Mouse (Mus musculus): ENCODE results near the gene Mx1. TPM values are rescaled to one million over a fixed set of nuclear protein-coding genes. Genes with fewer than 3 reads are reported as not detected.

Gene Mx1
- 0.35 and 0.80 TPM in 2 replicates for total RNA-seq (2014; rRNA removed; ENCODE audit: low replicate concordance)
- polyA plus RNA-seq (2015; fragmentation: Nextera tagmentation; extraction: Ambion mirVana): 0.22 and 0.37 TPM in 2 replicates

- Histone ChIP-seq H3K4me2 (ENCODE audit: low read depth, low read length) (no peak within 1 kb of the TSS), H3K27ac (ENCODE audit: low read depth) (no peak within 1 kb of the TSS), H3K9ac (replicated peaks; ENCODE audit: low read depth, low read length) (no peak within 1 kb of the TSS), H3K4me3 (ENCODE audit: low read depth, low read length) (no peak within 1 kb of the TSS), H3K27me3 (ENCODE audit: control insufficient read depth, insufficient read depth, low read length) (no peaks in the 10 kb centered on the region), H3K4me1 (ENCODE audit: control insufficient read depth, insufficient read depth) (no peaks in the 10 kb centered on the region), H3K36me3 (replicated peaks; ENCODE audit: control insufficient read depth, insufficient read depth, low read length) (no peaks in the 10 kb centered on the region), H3K9me3 (replicated peaks; ENCODE audit: control insufficient read depth, low read length) (no peaks in the 10 kb centered on the region)
- no peak for DNase-seq (ENCODE audit: low spot score)
- no peak for TF ChIP-seq CTCF (IDR thresholded peaks at IDR 0.05; ENCODE audit: low read depth)
- TF ChIP-seq EP300 (IDR thresholded peaks at IDR 0.05; ENCODE audit: low read depth): no peak
- peak; percentile 30; the same call in 1 of the 2 replicates for ATAC-seq (ENCODE audit: insufficient read depth, low read depth)
- 42% methylated on average over 4 of the region's 4 CpGs for WGBS
These were observed at the start of gene Mx1 for GRCm38 (mm10) chr16:97462481-97463181. Gene Mx1 (minus strand): TSS chr16:97462907.

GRCm38 (mm10) chr16:97512347-97512751, 49.6 kb upstream of the Mx1 start:
- 87% methylated on average over 12 of the region's 12 CpGs for WGBS
- Histone ChIP-seq H3K9ac (replicated peaks; ENCODE audit: low read depth, low read length) (no peak overlapping the region), H3K4me2 (ENCODE audit: low read depth, low read length) (no peak overlapping the region), H3K36me3 (replicated peaks; ENCODE audit: control insufficient read depth, insufficient read depth, low read length) (no peaks in the 10 kb centered on the region), H3K9me3 (replicated peaks; ENCODE audit: control insufficient read depth, low read length) (no peaks in the 10 kb centered on the region), H3K4me1 (ENCODE audit: control insufficient read depth, insufficient read depth) (no peaks in the 10 kb centered on the region), H3K4me3 (ENCODE audit: low read depth, low read length) (no peak overlapping the region), H3K27ac (ENCODE audit: low read depth) (no peak overlapping the region), H3K27me3 (ENCODE audit: control insufficient read depth, insufficient read depth, low read length) (no peaks in the 10 kb centered on the region)
- TF ChIP-seq CTCF (IDR thresholded peaks at IDR 0.05; ENCODE audit: low read depth): no peak
- no peak for TF ChIP-seq EP300 (IDR thresholded peaks at IDR 0.05; ENCODE audit: low read depth)
- DNase-seq (ENCODE audit: low spot score) (no peak), ATAC-seq (ENCODE audit: insufficient read depth, low read depth) (no peak)

- Histone ChIP-seq H3K4me2 (ENCODE audit: low read depth, low read length) (no peak overlapping the region), H3K9ac (replicated peaks; ENCODE audit: low read depth, low read length) (no peak overlapping the region), H3K36me3 (replicated peaks; ENCODE audit: control insufficient read depth, insufficient read depth, low read length) (no peaks in the 10 kb centered on the region), H3K27me3 (ENCODE audit: control insufficient read depth, insufficient read depth, low read length) (no peaks in the 10 kb centered on the region), H3K27ac (ENCODE audit: low read depth) (no peak overlapping the region), H3K9me3 (replicated peaks; ENCODE audit: control insufficient read depth, low read length) (no peaks in the 10 kb centered on the region), H3K4me1 (ENCODE audit: control insufficient read depth, insufficient read depth) (no peaks in the 10 kb centered on the region), H3K4me3 (ENCODE audit: low read depth, low read length) (no peak overlapping the region)
- DNase-seq (ENCODE audit: low spot score) (no peak), ATAC-seq (ENCODE audit: insufficient read depth, low read depth) (no peak)
- TF ChIP-seq EP300 (IDR thresholded peaks at IDR 0.05; ENCODE audit: low read depth) (no peak), CTCF (IDR thresholded peaks at IDR 0.05; ENCODE audit: low read depth) (no peak)
These were observed 48.8 kb upstream of the Mx1 start for GRCm38 (mm10) chr16:97511495-97511894.

- ATAC-seq (ENCODE audit: insufficient read depth, low read depth): no peak
- Histone ChIP-seq H3K9me3 (replicated peaks; ENCODE audit: control insufficient read depth, low read length) (no peaks in the 10 kb centered on the region), H3K9ac (replicated peaks; ENCODE audit: low read depth, low read length) (no peak overlapping the region), H3K27me3 (ENCODE audit: control insufficient read depth, insufficient read depth, low read length) (no peaks in the 10 kb centered on the region), H3K4me2 (ENCODE audit: low read depth, low read length) (no peak overlapping the region), H3K27ac (ENCODE audit: low read depth) (no peak overlapping the region), H3K36me3 (replicated peaks; ENCODE audit: control insufficient read depth, insufficient read depth, low read length) (no peaks in the 10 kb centered on the region), H3K4me3 (ENCODE audit: low read depth, low read length) (no peak overlapping the region), H3K4me1 (ENCODE audit: control insufficient read depth, insufficient read depth) (no peaks in the 10 kb centered on the region)
- WGBS: 52% methylated on average over 5 of the region's 5 CpGs
- DNase-seq (ENCODE audit: low spot score): no peak
- TF ChIP-seq CTCF (IDR thresholded peaks at IDR 0.05; ENCODE audit: low read depth) (no peak), EP300 (IDR thresholded peaks at IDR 0.05; ENCODE audit: low read depth) (no peak)
These were observed 48.1 kb upstream of the Mx1 start for GRCm38 (mm10) chr16:97510849-97511248.

- Histone ChIP-seq H3K9me3 (replicated peaks; ENCODE audit: control insufficient read depth, low read length) (no peaks in the 10 kb centered on the region), H3K36me3 (replicated peaks; ENCODE audit: control insufficient read depth, insufficient read depth, low read length) (no peaks in the 10 kb centered on the region), H3K9ac (replicated peaks; ENCODE audit: low read depth, low read length) (no peak overlapping the region), H3K27ac (ENCODE audit: low read depth) (no peak overlapping the region), H3K4me3 (ENCODE audit: low read depth, low read length) (no peak overlapping the region), H3K4me2 (ENCODE audit: low read depth, low read length) (no peak overlapping the region), H3K4me1 (ENCODE audit: control insufficient read depth, insufficient read depth) (no peaks in the 10 kb centered on the region), H3K27me3 (ENCODE audit: control insufficient read depth, insufficient read depth, low read length) (no peaks in the 10 kb centered on the region)
- no peak for TF ChIP-seq EP300 (IDR thresholded peaks at IDR 0.05; ENCODE audit: low read depth)
- peak; percentile 14; the same call in 1 of the 2 replicates for TF ChIP-seq CTCF (IDR thresholded peaks at IDR 0.05; ENCODE audit: low read depth)
- ATAC-seq (ENCODE audit: insufficient read depth, low read depth): no peak
- no peak for DNase-seq (ENCODE audit: low spot score)
These were observed 45.1 kb upstream of the Mx1 start for GRCm38 (mm10) chr16:97507783-97508182.

DNA sequence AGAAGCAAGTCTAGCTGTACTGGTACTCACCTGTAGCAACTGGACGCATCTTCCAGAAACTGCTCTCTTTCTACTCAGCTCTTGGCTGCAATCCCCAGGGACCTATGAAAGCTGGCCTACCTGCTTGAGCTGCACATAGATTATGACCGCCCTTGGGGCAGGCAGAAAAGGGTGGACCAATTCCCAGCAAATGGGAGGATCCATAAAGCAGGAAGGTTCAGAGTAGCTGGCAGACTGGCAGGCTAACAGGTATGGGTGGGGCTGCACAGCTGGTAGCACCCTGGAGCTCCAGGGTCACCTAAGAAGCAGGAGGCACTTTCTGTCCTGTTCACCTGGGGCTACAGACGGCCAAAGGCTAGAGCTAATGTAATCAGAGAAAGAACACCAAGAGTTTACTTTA, 42.1 kb upstream of the Mx1 start:
- H3K27me3 ChIP-seq (ENCODE audit: control insufficient read depth, insufficient read depth, low read length): no peaks in the 10 kb centered on the region
- H3K9ac ChIP-seq (replicated peaks; ENCODE audit: low read depth, low read length): no peak overlapping the region
- H3K4me3 ChIP-seq (ENCODE audit: low read depth, low read length): no peak overlapping the region
- WGBS: 78% methylated on average over 3 of the region's 3 CpGs
- ATAC-seq (ENCODE audit: insufficient read depth, low read depth) (no peak), DNase-seq (ENCODE audit: low spot score) (no peak)
- no peak overlapping the region for H3K4me2 ChIP-seq (ENCODE audit: low read depth, low read length)
- TF ChIP-seq CTCF (IDR thresholded peaks at IDR 0.05; ENCODE audit: low read depth) (no peak), EP300 (IDR thresholded peaks at IDR 0.05; ENCODE audit: low read depth) (no peak)
- H3K36me3 ChIP-seq (replicated peaks; ENCODE audit: control insufficient read depth, insufficient read depth, low read length): no peaks in the 10 kb centered on the region
- no peaks in the 10 kb centered on the region for H3K4me1 ChIP-seq (ENCODE audit: control insufficient read depth, insufficient read depth)
- no peaks in the 10 kb centered on the region for H3K9me3 ChIP-seq (replicated peaks; ENCODE audit: control insufficient read depth, low read length)
- H3K27ac ChIP-seq (ENCODE audit: low read depth): no peak overlapping the region
